Mouse (Mus musculus): Measurements from ENCODE around the gene Tectb.

GRCm38 (mm10) chr19:55192254-55192945 lies 11.9 kb downstream of the Tectb start:
- TF ChIP-seq CTCF (IDR thresholded peaks at IDR 0.05; ENCODE audit: low read depth, low read length) (no peak), GATA1 (IDR thresholded peaks at IDR 0.05; ENCODE audit: borderline replicate concordance, low read length) (no peak), POLR2AphosphoS5 (IDR thresholded peaks at IDR 0.05; ENCODE audit: insufficient replicate concordance, low read depth, low read length) (no peak)

Measured in G1E (cell line).